Mouse (Mus musculus): Measurements from ENCODE around the gene Fcgrt.
"Not testable (repeated sequence)": the region's sequence is repeated elsewhere in the genome, so short reads cannot be mapped to it uniquely, and the experiment has no call there.

Gene Fcgrt

GRCm38 (mm10) chr7:45110089-45110488, 6.4 kb upstream of the Fcgrt start:
- not testable (repeated sequence) for DNase-seq (ENCODE audit: inconsistent ontology term)

DNA sequence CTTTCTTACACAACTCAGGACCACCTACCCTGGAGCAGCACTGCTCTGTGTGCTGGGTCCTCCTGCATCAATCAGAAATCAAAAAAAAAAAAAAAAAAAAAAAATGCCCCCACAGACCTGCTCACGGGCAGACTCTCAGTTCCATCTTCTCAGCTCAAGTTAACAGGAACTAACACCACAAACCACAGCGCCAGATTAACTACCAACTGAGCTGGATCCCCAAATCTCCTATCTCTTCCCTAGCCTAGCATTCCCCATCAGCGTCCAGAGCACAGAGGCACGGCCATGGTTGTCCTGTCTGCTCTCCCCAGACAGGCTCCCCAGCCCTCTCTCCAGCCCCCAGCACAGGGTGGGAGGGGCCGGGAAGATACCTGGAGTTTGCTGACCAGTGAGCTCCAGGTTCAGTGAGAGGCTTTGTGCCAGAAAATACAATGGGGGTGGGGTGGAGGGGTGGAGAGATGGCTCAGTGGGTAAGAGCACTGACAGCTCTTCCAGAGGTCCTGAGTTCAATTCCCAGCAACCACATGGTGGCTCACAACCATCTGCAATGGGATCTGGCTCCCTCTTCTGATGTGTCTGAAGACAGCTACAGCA, 3.5 kb upstream of the Fcgrt start:
- no peak for DNase-seq (ENCODE audit: inconsistent ontology term)

DNA sequence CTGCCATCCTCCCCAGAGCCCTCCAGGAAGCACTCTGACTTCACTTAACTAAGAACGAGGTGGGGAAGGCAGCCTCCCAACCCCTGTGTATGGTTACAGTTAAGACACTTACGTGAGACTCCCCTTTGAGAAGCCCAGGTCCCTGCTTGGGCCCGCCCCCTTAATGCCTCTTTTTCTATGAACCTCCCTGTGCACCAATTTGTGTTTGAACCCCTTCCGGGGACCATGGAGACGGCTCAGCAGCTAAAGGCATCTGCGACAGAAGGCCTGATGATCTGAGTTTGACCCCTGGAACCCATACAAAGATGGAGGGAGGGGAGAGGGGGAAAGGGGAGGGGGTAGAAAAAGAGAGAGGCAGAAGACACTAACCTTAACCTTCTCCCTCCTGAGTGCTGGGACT, 2.8 kb upstream of the Fcgrt start:
- DNase-seq (ENCODE audit: inconsistent ontology term): no peak

- no peak for DNase-seq (ENCODE audit: inconsistent ontology term)
Measured at GRCm38 (mm10) chr7:45105491-45105890, 1.8 kb upstream of the Fcgrt start.

DNA sequence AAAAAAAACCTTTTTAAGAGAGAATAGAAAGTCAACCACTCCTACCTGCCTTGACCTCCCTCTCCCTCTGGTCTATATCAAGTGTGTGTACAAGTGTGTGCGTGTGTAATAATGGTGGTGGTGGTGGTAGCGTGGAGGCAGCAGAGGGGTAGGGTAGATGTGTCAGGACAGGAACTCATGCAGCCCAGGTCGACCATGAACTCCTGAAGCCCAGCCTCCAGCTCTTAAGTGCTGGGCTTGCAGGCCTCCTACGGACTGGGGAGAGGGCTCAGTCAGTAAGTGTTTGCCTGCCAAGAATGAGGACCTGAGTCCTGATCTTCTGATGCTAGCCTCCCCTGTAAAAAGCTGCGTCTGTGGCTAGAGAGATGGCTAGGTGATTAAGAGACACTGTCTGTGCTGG, 1.3 kb upstream of the Fcgrt start:
- DNase-seq (ENCODE audit: inconsistent ontology term): no peak

DNA sequence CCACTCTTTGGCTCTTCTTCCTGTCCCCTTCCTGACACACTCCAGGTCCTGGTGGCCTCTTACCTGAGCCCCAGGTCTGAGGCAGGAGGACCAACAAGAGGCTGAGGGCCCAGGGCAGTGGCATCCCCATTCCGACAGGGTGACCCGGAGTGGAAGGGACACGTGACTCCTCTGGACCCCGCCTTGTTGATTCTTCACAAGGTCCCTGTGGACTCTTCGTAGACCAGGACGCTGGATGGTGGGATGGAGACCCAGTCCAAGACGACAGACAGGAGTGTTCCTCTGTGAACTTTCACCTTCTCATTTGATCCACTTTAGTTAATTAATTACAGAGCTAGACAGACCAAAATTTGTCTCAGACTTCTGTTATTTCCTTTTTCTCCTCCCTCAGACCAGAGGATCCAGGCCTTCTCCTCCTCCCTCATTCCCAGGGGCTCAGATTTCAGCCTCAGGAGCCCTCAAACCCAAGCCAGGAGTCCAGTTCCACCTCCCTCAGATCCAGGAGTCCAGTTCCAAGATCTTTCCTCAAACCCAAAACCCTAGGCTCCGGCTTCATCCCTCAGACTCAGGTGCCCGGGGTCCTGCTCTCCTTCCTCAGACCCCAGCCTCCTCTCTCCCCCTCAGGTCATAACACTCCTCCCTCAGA, 588 bp downstream of the Fcgrt start:
- DNase-seq (ENCODE audit: inconsistent ontology term): no peak

- no peak for DNase-seq (ENCODE audit: inconsistent ontology term)
Measured at GRCm38 (mm10) chr7:45102441-45102840, 1.2 kb downstream of the Fcgrt start.

DNA sequence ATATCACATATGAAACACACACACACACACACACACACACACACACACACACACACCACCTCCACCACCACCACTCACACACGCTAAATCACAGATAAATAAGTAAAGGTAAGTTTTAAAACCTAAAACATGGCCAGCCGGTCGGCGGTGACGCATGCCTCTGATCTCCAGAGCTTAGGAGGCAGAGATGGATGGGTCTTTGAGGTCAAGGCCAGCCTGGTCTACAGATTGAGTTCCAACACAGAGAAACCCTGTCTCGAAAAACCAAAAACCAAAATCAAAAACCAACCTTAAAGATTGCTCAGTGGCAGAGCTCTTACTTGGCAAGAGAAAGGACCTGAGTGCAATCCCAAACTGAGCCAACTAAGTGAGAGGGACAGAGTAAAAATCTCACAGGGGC, 3.6 kb downstream of the Fcgrt start:
- no peak for DNase-seq (ENCODE audit: inconsistent ontology term)

DNA sequence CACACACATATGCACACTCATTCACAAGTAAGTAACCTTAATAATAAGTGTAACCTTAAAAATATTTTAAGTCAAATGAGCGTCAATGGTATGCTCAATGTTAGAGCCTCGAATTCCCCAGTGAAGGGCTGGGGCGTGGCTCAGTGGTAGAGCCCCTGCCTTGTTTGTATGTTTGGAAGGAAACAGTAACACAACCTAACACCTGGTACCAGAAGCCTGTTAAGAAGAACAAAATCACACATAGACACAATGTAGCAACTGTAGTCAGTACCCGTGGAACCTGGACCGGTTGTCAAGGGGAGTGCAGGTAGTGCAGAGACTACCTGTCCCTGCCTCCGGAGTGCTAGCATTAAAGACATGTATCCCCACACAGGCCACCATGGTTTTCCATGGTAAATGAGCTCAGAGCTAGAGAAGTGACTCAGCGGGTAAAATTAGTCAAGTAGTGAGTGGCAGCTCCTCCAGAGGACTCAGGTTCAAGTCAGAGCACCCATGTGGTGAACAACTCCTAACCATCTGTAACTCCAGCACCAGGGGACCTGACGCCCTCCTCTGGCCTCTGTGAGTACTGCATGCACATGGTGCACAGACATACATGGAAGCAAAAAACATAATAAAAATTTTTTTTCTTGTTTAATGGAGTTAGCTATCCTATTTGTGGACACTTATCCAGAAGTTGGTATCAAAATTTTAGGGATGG, 5.0 kb downstream of the Fcgrt start:
- DNase-seq (ENCODE audit: inconsistent ontology term): no peak

- DNase-seq (ENCODE audit: inconsistent ontology term): no peak
Measured at GRCm38 (mm10) chr7:45097479-45097878, 6.2 kb downstream of the Fcgrt start.

DNA sequence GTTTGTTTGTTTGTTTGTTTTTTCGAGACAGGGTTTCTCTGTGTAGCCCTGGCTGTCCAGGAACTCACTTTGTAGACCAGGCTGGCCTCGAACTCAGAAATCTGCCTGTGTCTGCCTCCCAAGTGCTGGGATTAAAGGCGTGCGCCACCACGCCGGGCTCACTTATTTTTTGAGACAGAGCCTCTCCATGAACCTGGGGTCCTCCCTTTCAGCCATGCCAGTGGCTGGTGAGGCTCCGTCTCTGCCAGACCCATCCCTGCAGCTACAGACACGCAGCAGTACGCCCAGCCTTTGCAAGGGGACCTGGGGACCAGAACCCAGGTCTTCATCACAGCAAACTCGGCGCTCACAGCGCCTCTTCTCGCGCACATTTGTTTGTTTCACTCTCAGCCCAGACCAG, 7.7 kb downstream of the Fcgrt start:
- not testable (repeated sequence) for DNase-seq (ENCODE audit: inconsistent ontology term)

DNA sequence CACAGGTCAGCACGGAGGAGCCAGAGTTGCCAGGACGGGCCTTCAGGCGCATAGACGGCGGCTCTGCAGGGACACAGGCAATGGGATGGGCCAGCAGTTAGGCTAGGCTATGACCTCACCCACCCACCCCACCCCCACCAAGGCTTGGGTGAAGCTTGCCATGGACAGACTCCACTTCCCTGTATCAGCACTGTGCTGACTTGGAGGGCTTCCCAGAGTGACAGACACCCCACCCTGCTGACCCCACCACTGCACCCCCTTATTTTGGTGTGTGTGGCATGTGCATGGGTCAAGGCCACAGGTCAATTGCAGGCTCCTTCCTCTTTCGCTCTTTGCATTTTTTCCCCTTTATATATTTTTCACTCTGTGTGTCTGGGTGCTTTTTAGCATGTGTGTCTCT, 8.3 kb downstream of the Fcgrt start:
- DNase-seq (ENCODE audit: inconsistent ontology term): no peak

- DNase-seq (ENCODE audit: inconsistent ontology term): no peak
Measured at GRCm38 (mm10) chr7:45094121-45094520, 9.5 kb downstream of the Fcgrt start.

- no peak for DNase-seq (ENCODE audit: inconsistent ontology term)
Measured at GRCm38 (mm10) chr7:45093516-45093905, 10.1 kb downstream of the Fcgrt start.

GRCm38 (mm10) chr7:45092828-45093515, 10.7 kb downstream of the Fcgrt start:
- no peak for DNase-seq (ENCODE audit: inconsistent ontology term)

DNA sequence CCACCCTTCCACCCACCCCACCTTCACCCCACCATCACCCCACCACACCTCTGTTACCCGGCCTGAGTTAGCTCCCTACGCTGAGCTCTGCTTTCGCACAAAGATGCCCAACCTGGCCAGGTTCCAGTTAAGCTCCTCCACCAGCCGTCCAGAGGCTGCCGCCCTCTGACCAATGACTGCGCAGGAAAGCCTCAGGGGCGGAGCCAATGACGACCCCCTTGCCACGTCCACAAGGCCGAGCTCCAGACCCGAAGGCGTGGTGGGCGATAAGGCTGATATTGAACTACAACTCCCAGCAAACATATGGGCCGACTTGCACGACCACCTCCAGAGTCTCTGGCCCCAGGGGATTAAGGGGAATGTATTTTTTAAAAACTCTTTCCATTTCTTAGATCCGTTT, 11.6 kb downstream of the Fcgrt start, which contains the start of gene Rcn3:
Gene Rcn3 (minus strand): TSS at position 174 of the 400 bp plus-strand sequence.
- peak; percentile 90 for DNase-seq (ENCODE audit: inconsistent ontology term)

- DNase-seq (ENCODE audit: inconsistent ontology term): peak; percentile 75
Measured at GRCm38 (mm10) chr7:45091001-45091990, 12.4 kb downstream of the Fcgrt start.

- DNase-seq (ENCODE audit: inconsistent ontology term): no peak
Measured at GRCm38 (mm10) chr7:45090251-45090977, 13.2 kb downstream of the Fcgrt start.

GRCm38 (mm10) chr7:45088597-45088996, 15.1 kb downstream of the Fcgrt start:
- DNase-seq (ENCODE audit: inconsistent ontology term): no peak

DNA sequence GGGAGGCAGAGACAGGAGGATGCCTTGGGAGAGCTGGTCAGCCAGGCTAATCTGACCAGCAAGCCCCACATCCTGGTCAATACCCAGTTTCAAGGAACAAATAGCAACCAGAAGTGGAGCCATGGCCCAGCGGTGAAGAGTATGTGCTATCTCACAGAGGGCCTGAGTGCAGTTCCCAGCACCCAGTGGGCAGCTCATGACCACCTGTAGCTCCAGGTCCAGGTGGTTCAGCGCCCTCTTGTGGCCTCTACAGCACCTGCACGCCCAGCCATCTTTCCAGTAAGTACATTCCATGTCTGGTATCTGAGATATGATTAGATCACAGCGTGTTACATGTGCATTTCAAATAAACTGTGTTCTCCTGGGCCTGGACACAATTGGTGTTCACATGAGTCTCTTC, 17.6 kb downstream of the Fcgrt start:
- no peak for DNase-seq (ENCODE audit: inconsistent ontology term)
